Mouse (Mus musculus) left cerebral cortex, adult 8-10 months (tissue): ENCODE measurements around the gene Sept11. TPM values are rescaled to one million over a fixed set of nuclear protein-coding genes. Genes with fewer than 3 reads are reported as not detected.

ENCODE experiments used
- DNase-seq, 2 experiments: peaks; one replicate each; pipeline ENCODE4 v3.0.0; 2022; ENCODE audit warnings: low spot score in 2 of 2
- total RNA-seq, 4 experiments: library from RNA; stranded (reverse); gene quantifications; 2 replicates each; pipeline ENCODE4 v1.2.4; 2022

Sept11 gene
- total RNA-seq, 4 experiments from 2014 or later: 172 to 182 (median 180) TPM

DNA sequence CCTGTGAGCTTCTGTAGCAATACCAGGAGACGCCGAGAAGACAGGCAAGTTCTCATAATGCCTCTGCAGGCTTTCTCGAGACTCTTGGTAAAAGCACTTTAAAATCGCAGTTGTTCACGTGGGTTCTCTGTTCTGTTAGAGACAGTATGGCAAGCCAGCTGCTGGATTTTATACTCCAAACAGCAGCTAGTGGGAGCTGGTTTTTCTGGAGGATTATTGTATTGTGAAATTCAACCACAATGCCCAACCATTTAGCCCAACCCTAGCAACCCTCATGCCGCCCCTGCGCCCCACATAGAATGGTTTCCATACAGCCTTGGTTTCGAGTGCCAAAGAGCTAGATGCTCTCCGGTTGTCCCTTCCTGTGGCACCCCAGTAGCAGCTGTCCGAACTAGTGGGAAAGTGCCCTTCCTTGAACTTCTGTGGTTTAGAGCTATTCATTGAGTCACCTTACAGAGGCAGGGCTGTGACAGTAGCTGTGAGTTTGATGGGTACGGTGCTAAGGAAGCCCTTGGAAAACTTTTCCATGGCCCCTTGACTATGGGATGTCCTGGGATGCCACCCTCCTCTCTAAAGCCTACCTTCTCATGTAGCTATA lies 74.8 kb downstream of the Sept11 start:
- no peak for DNase-seq

- DNase-seq: no peak
Measured at GRCm38 (mm10) chr5:93168654-93169053, 75.4 kb downstream of the Sept11 start.

DNA sequence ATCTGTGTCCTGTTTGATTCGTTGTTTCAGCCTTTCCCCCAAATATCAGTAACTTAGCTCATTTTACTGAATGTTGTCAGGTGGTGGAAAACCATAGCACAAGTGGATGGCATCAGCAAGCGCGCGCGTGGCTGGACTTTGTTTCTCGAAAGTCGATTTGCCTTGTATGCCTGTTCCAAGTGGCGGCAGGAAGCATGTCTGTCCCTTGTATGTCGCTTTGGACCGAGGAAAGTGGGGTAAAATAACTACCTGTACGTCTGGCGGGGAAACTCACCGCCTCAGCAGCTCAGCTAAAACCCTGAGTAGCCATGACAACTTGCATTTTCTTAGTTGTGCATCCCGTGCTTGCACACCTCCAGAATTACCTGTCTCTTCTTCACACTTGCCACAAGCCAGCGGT lies 78.2 kb downstream of the Sept11 start:
- DNase-seq: no peak

- DNase-seq: no peak
Measured at GRCm38 (mm10) chr5:93172536-93172935, 79.3 kb downstream of the Sept11 start.

DNA sequence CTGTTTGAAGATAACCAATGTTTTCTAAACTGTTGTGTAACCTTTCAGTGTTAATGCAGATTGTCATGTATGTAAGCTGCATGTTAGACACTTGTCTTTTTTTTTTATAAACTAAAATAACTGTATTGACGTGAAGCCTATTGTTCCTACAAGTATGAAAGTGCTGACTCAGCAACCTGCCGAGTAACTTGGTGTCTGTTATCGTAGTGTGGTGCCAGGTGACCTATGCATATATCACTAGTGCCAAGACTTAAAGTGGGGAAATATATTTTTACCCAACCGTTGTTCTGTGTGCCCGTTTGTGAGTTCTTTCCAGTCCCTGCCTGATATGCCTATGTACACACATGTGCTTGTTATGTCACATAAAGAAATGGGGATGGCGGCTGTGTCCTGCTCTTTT lies 81.4 kb downstream of the Sept11 start:
- no peak for DNase-seq

DNA sequence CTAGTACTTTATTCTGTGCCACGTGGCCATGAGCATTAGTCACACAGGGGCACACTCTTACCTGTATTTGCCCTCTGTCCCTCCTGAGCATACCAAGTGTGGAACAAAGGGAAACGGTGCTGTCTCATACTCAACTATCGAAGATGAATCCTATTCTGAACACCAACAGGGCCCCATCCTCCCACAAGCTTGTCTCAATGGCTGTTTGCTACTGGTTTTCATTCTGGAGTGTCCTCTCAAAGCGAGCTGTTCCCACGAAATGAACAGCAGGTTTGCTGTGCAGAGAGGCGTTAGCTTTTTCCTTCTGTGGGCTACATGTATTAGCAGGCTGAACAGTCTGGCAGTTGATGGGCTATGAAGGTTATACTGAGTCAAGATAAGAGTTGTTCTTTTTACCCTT lies 85.4 kb downstream of the Sept11 start:
- no peak for DNase-seq

DNA sequence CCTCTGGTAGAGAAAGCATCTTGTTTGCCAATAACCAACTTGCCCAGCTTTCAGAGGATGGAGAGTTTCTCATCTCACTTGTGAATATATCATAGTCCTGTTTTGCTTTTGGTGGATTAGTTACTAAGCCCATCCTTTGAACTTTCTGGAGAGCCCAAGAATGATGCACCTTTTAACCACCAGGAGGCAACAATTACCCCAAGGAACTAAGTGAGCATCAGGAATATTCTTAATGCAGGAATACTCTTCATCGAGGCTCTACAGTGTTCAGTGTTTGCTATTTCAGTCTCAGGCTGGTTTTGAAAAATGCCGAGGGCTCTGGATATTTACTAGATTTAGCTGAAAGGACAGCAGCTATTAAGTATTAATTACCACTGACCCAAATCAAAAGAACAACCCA lies 87.0 kb downstream of the Sept11 start:
- DNase-seq: no peak

DNA sequence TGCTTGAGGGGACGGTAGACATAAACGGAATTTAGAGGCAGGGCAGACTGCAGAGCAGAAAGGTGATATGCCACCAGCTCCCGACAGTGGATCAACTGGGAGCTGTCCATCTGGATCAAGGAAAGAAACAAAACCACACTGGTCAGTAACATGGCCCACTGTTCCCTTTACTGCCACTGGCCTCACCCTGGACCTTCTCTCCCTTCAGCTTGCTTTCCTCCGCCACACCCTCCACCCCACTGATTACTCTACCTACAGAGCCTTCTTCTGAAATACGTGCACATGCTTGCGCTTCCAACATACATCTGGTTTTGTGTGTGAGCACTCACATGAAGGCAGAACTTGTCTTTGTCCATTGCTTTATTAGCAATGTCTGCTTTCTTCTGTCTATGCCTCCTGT lies 90.1 kb downstream of the Sept11 start:
- no peak for DNase-seq

GRCm38 (mm10) chr5:93184548-93184947 lies 91.3 kb downstream of the Sept11 start:
- no peak for DNase-seq

DNA sequence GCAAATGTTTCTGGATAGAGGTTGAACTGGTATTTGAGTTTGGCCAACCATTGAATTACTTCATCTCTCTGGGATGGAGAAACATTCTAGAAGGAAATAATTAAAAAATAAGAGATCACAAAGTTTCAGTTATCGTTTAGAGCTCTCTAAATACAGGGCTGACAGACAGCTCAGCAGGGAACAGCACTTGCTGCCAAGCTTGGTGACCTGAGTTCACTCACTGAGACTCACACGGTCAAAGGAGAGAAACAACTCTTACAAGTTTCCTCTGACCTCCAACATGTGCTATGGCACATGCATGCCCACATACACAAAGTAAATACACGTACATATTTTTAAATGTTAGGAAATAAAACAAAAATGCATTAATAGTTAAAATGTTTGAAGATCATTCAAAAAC lies 96.4 kb downstream of the Sept11 start:
- no peak for DNase-seq

GRCm38 (mm10) chr5:93190428-93190827 lies 97.2 kb downstream of the Sept11 start:
- no peak for DNase-seq

DNA sequence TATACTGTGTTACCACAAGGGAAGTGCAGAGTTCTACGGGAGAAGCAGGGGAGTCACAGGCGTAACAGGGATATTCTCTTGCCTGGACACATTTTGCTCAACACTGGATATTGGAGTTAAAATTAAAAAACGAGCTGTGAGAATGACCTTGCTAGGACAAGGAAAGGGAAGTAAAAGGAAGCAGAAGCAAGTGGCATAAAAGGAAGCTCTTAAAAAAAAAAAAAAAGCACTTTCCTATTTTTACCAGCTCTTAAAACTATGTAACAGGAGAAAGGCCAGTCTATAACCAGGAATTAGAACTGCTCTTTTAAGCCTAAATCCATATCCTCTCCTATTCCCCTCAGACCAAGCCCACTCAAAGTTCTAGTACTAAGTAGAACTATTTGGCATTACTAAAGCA lies 105.0 kb downstream of the Sept11 start:
- no peak for DNase-seq

GRCm38 (mm10) chr5:93201181-93201580 lies 107.9 kb downstream of the Sept11 start:
- no peak for DNase-seq

GRCm38 (mm10) chr5:93205371-93206108 lies 112.3 kb downstream of the Sept11 start:
- DNase-seq: peak; percentile 43 to 59

- peak; percentile 93 to 98 for DNase-seq
Measured at GRCm38 (mm10) chr5:93206109-93207005, 113.1 kb downstream of the Sept11 start, which contains the start of the genes Ccni and 2010109A12Rik. Gene Ccni (minus strand): TSS chr5:93206495. Gene 2010109A12Rik (plus strand): TSS chr5:93206518.

DNA sequence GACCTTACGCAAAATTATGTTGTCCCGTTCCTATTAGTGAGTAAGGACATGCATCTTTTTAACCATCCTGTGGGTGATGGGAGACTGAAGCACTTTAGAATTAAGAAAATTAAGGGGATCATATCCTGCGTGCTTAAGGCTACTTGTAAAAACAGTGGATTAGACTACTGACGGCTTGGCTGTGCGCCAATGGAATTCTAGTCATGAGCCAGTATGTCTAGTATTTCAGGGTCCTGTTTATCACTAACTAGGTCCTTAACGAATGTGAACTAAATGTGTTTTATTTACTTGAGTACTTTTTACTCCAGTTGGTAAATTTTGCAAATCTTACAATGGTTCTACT lies 113.7 kb downstream of the Sept11 start:
- peak; percentile 27 to 44 for DNase-seq

DNA sequence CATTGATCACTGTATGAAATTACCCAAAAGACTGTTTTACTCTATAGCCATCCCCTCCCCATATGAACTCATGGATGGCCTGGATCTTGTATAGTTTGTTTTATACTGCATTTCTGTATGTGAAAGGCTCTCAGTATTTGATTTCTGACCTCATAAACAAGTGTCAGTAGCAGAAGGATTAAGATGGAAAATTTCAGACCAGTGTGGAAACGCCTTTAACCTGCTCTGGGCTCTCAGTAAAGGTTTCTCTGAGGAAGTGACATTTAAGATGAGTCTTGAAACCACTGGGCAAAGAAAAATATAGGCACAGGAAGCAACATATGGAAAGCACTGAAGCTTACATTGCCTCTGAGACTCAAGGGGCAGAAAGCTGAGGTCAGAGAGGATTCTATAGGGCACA lies 114.3 kb downstream of the Sept11 start:
- no peak for DNase-seq

DNA sequence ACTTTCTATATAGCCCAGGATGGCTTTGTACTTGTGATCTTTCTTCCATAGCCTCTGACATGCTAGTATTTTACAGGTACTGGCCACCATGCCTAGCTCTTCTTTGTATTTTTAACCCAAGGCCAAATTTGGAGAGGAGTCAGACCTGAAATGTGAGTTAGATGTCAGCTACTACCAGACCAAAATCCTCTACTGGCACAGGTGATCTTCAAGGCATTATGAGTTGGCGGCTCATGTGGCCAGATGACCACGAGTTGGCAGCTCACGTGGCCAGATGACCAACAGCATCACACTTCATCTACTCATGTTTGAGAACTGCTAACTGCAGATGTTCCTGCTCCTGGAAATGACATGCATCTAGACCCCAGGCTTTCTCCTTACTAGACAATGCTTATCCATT lies 125.1 kb downstream of the Sept11 start:
- DNase-seq: no peak

DNA sequence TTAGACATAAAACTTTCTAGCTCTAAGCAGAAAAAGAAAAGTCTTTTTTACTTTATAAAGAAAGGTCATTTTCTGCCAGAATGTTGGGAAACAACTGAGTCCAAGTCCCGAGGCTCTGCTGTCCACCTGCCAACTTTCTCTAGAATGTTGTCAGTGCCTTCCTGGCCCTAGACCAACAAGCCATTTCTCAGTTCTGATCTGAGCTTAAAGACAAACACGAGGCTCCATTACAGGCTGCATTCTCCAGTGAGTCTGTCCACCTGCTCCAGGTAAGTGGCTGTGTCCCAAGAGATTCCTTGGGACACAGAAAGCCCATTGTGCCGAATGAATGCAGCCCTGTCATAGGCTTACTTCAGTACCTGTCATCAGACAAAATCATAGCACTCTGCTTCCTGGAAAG lies 128.4 kb downstream of the Sept11 start:
- no peak for DNase-seq

- DNase-seq: no peak
Measured at GRCm38 (mm10) chr5:93224549-93224948, 131.3 kb downstream of the Sept11 start.
